Mouse (Mus musculus) heart, postnatal 4 days (tissue): ENCODE results near the gene Clec12b. TPM values are rescaled to one million over a fixed set of nuclear protein-coding genes. Genes with fewer than 3 reads are reported as not detected.
A peak's percentile ranks its signal among the peaks of the same experiment; 100 is the strongest.

ENCODE experiments used
- DNase-seq: peaks from one replicate; pipeline ENCODE4 v3.0.0; 2021
- total RNA-seq, 2 experiments: library from RNA; stranded (reverse); gene quantifications; 2 replicates each; pipeline ENCODE4 v1.2.3; 2021

Clec12b gene
- under 1 TPM in 1 of 2 experiments, not detected in 1; 0.18 TPM for total RNA-seq

DNA sequence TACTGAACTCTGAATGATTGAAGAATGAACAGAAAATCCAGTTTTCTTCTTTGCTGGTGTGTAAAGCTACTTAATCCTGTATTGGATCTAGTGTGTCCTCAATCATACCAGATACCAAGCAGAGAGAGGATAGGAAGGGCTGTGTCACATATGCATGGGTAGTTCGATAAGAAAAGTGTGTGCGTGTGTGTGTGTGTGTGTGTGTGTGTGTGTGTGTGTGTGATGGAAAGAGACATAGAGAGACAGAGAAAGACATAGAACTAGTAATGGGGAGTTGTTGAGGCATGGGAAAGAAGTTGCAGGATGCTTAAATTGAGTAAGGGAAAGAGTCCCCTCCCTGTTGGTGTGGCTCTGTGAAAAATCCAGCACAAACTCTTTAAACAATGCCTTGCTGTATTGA is at the start of gene Clec12b:
Gene Clec12b, minus strand, starts transcription at position 101 of the 400 bp plus-strand sequence.
- DNase-seq: no peak

DNA sequence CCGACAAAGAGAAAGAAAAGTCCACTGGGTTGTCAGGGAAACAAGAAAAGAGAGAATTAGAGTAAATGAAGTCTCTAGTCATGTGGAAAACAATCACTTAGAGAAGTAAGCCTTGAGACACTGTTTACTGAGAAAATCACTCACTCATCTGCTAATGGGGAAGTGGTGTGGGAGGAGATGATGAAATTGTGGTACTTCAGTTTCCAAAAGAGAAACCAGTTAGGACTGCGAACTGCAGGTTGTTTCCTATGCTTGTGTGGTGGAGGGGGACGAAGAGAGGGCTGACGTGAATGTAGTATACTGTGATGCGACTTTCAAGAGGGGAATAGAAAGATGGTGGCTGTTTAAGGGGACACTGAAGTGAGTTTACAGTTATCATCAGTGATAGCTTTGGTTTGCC is 48.6 kb upstream of the Clec12b start:
- no peak for DNase-seq

DNA sequence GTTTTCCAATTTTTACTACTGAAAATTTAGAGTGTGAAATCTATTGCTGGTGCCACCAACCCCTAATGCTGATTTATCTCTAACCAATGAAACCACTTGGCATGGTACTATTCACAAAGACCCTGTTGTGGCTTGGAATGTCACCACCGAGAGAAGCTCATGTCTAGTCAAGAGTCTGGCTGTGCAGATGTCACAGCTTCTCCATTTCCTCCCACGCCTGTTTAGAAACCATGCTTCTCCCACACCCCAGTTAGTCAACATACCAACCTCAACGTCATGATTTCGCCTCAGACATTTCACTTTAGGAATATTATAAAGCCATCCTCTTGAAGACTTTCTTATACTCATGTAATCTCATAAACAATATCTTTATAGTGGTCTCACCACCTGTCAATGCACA is 41.6 kb upstream of the Clec12b start:
- DNase-seq: no peak

DNA sequence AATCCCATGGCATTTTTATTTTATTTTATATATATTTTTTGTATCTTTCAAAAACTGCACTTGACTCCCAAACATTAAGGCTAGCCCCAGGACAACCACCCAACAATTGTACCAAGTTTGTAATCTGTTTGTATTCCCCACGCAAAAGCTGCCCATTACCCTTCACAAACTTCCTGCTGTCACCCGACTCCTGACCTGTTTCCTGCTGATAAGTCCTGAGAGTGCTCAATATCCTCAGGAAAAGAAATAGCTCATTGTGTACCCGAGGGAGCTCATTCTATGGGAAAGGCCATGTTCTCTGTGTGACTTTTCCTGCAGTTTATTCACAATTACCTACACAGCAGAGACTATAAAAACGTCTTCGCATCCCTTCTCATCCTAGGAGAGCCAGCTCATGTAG is 40.1 kb upstream of the Clec12b start:
- DNase-seq: peak; percentile 39

DNA sequence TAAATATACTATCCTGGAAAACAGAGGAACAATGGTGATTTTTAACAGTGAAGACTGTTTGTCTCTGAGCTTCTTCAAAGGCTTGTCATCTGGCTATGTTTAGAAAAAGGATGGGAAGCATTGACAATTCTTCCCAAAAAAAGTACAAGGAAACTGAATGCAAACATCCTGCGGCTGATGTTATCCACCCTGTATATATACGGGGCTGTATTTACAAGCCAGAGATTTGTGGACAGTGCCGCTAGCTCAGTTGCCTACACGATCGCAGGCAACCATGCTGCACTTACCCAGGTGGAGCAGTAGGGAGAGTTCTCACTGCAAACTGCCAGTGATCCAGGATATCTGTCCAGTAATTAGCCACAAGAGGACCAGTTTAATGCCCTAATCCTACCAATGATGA is 39.5 kb upstream of the Clec12b start:
- no peak for DNase-seq

DNA sequence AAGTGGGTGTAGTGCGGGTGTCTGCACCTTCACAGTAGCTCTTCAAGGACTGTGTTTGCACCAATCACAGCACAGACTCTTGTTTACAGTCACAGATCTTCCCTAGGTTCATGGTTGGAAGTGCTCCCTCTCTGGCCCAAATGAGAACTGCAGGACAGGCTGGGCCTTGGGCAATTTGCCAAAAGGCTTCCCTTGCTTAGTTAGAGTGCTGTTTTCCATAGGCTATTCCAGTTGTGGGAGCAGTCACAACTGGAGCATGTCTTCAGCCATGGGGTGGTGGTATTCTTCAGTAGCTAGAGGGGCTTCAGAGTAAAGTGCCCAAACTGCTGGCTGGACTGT is 38.0 kb upstream of the Clec12b start:
- DNase-seq: peak; percentile 91

DNA sequence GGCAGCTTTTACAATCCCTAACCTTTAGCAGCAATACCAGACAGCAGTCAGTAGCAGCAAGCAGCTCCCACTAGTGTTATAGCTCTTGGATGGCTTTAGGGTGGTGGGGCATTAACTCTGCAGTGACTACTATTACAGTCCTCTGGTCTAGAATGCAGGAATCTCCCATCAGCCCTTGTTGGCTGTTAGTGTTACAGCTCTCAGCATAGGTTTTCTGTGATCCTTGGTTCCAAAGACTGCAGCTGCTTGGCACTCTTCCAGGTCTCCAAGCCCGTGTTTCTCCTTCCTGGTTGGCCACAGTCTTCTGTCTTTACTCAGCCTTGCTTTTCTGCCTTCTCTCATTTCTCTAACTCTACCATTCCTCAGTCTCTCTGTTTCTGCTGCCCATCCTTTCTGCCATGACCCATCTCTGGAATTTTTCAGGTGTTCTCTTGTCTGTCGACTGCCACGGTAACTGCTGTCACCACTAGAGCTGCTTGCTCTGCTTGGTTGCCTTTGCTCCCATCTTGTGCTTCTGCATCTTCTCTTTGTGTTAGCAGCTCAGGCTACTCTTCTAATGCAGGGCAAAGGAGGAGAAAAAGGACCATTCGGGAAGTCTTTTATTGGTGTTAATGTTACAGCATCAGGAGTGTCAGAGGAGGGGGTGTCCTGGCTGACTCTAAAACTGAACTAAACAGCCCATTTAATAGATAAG is 37.5 kb upstream of the Clec12b start:
- DNase-seq: peak; percentile 40

DNA sequence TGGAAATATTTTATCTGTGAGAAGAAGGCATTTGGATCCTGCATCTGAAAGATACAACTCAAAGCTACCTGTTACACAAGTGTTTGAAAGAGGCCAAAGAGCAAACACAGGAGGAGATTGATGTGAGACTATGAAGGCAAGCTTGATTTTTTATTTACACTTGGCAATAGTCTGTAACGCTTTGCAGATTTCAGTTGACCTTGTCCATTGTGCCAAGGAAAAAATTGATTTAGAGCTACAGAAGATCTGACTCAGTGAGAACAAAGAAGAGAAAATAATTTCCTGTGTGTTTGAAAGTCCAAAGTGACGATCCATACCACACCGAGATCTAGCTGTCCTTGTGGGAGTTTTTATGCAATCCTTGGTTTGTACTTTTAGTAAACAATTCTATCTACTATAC is 36.6 kb upstream of the Clec12b start:
- DNase-seq: no peak

DNA sequence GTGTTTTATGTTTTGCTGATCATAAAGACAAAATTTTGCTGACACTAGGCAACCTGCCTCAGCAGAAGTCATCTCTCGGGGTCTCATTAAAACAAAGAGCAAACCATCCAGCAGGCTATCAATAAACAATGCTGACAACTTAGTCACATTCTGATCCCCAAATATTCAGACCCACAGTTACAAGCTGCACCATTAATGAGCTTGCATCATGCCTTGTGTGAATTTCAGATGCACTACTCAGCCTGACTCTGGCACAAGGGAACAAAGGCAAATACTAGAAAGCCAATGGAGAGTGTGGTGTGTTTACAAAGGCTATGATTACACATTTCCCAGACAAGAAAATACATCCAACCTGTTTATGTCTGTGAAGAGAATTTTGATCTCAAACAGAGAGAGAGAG is 28.5 kb upstream of the Clec12b start:
- DNase-seq: no peak

DNA sequence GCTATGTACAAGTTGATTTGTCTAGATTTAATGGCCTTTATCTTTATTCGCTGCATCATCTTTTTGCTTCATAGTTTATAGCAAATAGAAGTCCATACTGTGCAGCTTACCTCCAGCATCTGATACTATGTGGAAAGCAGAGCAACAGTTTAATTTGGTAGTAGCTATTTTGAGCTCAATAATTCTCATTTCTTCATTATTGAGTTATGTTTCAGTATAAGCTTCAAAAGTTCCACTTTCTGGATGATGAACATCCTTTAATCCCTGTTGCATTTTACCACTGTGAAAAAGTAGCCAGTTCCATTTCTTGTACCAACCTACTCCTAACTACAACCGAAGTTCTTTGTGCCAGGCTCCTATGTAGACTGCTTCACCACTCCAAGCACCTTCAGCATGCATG is 22.9 kb upstream of the Clec12b start, which contains the start of gene Clec9a:
Gene Clec9a, plus strand, starts transcription at position 301 of the 400 bp plus-strand sequence.
- DNase-seq: no peak

DNA sequence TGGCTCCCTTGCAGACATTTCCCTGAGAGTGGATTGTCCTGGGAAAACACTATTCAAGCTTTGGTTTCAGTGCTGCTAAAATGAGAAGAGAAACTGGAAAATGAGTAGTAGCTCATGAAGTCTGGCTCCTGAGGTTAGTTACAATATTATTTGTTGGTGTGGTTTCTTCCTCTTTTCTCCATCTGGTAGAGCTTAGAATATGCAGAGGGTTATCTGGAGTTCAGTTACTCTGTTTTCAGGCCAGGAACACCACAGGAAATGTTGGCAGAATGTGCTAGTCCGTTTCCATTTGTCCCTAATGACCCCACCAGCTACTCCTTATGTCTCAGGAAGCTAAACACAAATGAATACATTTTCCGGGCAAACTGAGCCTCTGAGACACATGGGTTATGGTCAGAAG is 21.6 kb upstream of the Clec12b start:
- no peak for DNase-seq

DNA sequence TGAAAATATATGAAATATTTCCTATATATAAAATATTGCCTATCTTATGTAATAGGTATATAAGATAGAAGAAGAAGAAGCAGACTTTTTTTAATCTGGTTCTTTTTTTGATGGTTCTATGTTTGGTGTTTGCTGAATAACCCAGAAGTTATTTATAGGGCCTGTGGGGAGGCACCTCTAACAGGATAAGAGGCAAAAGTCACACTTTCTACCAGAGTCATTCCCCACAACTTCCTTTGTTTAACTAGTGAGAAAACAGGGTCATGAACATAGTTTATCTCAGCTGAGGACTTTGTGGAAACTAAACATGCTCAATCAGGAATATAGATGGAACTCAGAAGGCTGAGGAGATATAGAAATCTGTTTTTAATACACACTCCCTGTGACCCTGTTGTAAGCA is 20.3 kb upstream of the Clec12b start:
- DNase-seq: no peak

DNA sequence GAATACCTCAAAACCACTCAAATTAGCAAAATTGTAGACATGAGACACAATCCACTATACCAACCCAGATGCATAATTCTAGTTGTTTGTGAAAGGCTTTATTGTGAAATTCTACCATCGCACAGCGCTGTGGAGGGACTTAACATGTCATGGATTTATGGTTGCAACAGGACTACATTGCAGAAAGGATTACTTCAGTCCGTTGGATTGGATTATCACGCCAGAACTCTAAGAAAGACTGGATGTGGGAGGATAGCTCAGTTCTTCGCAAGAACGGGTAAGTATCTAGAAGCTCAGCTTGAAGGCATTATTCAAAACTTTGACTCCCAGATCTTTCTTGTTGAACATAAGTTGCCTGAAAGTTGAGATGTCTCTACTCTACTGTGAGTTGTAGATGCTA is 17.7 kb upstream of the Clec12b start:
- DNase-seq: no peak

DNA sequence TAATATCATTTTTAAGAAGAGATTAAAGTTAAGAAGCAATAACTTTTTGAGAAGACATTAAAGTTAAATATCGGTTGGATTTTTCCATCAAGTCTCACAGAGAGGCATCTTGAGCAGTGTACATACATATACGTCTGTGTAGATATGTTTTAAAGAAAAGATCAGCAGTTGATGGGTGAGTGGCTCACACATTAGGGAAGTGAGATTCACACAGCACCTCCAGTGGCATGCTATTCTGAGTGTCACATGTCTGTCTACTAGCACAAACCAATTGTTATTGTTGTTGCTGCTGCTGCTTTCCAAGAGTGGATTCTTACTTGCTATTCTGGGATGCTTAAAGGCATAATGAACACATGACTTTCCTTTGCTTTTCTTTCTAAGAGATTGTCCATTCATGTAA is 16.7 kb upstream of the Clec12b start:
- DNase-seq: no peak

DNA sequence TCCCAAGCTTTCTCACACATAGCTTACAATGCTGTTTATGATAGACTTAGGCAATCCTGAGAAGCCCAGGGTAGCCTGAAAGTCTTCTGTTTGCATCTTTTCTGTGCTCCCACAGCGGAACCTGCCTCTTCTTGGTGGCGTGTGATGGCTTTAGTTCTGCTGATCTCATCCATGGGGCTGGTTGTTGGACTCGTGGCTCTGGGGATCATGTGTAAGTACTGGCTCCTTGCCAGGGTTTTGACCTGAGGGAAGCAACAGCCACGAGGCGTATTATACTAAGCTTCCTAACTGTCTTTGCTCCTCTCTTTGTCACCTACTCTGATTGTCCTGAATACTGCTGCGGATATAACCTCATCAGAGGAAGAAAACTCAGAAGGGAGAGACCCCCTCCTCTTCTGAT is 14.3 kb upstream of the Clec12b start:
- DNase-seq: peak; percentile 57

DNA sequence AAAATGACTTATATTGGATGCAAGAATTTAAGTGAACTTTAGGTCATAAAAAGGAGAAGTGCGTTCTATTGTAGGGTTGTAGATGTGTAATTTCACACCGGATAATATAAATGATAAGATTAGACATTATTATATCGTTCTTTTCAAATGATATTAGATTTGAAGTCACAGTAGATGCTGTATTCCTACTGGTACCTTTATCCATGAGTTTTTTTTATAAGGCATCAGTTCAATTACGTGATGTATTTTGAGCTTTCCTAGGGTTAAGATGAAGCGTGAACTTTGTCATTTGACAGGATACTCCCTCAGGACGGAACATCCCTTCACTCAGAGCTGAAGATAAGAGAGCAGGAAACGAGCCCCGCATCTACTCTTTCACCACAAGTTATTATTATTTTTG is 11.3 kb upstream of the Clec12b start, which contains the start of gene Clec1b:
Gene Clec1b, plus strand, starts transcription at position 301 of the 400 bp plus-strand sequence.
- DNase-seq: no peak

DNA sequence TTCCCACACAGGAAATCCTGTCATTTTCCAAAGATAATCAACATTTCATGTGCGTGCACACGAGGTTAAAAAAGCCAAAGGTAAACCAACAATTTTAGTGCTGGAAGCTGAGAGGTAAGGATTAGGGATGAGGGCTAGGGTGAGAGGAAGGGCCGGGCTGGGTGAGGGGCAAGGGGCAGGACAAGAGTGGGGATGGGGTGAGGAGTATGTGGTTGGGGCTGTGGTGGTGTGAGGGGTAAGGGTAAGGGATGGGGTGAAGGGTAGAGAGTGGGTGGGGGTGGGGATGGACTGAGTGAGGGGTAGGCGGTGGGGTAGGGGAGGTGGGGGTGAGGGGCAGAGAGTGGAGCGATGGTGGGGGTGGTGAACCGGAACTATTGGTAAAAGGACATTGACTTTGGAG is 8.1 kb upstream of the Clec12b start:
- DNase-seq: no peak

DNA sequence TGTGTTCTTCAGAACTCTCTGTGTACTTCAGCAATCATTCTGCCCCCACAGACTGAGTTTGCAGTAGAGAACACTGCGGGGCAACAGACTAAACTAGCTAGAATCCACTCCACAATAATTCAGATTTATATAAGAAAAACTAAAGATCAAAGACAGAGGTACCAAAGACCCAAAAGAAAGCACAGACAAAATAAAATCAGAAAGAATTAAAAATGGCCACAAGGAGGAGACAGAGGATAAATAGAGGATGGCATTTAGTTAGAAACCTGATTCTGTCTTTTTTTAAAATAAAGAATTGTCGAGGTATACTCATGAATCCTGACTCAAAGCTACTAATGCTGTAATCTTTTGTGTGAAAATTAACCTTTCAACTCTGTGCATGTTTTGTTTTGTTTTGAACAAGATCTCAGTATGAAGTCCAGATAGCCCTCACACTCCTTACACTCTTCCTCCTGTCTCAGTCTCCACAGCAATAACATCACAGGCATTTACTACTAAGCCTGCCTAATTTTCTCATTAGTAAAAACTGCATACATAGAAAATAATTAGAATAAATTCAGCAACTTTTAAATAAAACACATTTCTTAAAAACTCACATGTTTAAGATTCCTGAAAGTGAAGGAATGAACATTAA is 7.5 kb upstream of the Clec12b start:
- DNase-seq: no peak

DNA sequence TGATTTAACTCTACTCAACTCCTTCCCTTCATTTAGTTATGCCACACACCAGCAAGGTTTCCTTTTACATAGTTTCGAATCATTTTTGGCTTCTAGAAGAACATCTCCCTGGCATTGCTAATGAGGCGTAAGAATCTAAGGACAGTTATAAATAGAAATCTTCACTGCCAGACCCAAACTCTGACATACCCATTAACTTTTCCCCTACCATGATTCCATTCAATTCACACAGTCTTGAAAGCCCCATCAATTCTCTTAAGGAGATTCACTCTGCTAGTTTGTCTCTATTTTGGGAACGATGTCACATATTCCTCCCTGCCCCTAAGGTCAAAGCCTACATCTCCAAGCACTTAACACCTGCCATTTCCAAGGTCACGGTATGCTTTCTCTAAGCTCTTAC is 674 bp downstream of the Clec12b start:
- DNase-seq: no peak

DNA sequence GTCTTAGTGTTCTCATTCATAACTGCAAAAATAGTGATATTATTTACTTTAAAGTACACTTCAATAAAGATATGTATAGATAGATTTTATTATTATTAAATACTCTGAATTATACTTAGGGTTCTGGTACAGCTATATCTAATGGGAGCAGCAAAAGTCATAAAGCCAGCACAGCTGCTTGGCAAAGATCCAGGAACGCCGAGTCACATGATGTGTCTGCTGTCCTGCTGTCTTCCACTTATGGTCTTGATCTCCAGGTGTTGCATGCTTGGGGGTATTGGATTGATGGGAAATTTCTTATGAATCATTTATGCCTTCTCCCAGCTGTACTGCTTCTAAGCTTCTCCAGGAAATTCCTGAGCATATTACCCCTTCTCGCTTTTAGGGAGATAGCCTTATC is 2.2 kb downstream of the Clec12b start:
- peak; percentile 21 for DNase-seq

DNA sequence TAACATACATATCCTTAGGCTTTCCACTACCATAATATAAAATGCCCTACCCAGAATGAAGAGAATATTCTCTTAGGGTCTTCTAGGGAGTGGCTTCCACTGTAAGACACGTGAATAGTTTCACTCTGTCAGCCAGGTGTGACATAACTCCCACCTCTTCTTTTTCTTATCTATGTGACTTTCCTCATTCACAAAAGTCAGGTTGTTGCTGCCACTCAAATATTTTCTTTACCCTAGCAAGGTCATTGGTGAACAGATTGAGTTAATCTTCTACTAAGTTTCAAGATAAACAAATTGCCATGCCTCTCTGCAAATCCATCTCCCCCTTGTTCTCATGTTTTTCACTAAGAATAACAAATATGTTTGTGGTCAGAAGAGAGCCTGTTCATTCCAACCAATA is 3.9 kb downstream of the Clec12b start:
- no peak for DNase-seq

DNA sequence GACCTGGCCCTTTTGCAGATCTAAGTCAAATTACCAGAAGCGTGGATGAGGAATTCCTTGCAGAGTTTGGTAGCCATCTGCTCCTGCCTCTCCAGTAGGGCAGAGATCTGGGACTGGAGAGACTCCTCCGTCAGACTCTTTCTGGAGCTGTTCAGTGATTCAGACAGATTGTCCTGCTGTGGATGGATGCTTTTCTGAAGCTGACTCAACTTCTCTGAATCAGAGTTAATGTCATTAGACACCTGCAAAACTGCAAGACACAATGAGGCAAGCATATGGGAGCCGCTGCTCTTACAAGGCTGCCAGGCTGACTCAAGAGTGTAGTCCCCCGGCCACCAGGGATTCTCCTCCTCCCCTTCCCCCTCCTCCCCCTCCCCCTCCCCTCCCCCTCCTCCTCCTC is 5.2 kb downstream of the Clec12b start:
- DNase-seq: no peak

DNA sequence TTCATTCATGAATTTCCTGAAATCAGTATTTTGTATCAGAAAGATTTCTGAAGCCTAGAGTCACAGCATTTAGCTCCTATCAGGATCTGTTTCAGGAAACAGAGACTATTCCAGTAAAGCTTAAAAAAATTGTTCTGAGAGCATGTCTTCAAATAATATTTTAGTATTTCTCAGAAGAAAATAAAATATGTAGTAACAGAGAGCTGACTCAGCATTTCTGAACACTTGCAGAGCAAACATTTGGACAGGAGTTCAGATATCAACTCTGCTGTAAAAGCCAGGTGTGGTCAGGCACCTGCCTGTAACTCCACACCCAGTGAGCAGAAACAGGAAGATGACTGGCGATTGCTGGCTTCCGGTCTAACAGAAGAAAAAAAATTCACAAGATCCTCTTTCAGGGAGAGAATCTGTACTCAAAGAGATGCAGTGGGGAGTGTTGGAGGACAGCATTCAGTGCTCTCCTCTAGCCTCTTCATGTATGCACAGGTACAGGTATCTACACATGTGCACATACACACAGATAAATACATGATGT is 10.7 kb downstream of the Clec12b start:
- no peak for DNase-seq
